Mouse (Mus musculus): ENCODE results near the gene Ganab.
A peak's percentile ranks its signal among the peaks of the same experiment; 100 is the strongest.

Ganab gene

GRCm38 (mm10) chr19:8929224-8930088 lies 31.6 kb downstream of the Ganab start, which contains the start of the genes Rom1 and Eml3:
Gene Rom1, minus strand, starts transcription at chr19:8929356.
Gene Eml3, plus strand, starts transcription at chr19:8929552.
- peak; percentile 67 for DNase-seq (ENCODE audit: low read depth, low spot score)

GRCm38 (mm10) chr19:8930117-8930516 lies 32.2 kb downstream of the Ganab start:
- no peak for DNase-seq (ENCODE audit: low read depth, low spot score)

DNA sequence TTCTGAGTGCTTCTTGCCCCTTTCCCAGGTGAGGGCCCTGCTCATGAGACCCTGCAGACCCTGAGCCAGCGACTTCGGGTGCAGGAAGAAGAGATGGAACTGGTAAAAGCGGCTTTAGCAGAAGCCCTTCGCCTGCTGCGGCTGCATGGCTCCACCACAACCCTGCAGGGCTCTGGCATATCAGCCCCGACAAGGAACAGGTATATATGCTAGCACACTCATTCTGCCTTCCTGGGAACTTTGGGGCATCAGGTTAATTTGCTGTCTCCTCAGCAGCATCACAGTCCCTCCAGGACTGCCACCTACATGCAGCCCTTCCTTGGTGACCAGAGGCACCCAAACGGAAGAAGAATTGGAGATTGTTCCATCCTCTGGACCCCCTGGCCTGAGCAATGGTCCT lies 32.9 kb downstream of the Ganab start:
- DNase-seq (ENCODE audit: low read depth, low spot score), result no peak

- DNase-seq (ENCODE audit: low read depth, low spot score), result no peak
Measured at GRCm38 (mm10) chr19:8936736-8937135, 38.9 kb downstream of the Ganab start.

DNA sequence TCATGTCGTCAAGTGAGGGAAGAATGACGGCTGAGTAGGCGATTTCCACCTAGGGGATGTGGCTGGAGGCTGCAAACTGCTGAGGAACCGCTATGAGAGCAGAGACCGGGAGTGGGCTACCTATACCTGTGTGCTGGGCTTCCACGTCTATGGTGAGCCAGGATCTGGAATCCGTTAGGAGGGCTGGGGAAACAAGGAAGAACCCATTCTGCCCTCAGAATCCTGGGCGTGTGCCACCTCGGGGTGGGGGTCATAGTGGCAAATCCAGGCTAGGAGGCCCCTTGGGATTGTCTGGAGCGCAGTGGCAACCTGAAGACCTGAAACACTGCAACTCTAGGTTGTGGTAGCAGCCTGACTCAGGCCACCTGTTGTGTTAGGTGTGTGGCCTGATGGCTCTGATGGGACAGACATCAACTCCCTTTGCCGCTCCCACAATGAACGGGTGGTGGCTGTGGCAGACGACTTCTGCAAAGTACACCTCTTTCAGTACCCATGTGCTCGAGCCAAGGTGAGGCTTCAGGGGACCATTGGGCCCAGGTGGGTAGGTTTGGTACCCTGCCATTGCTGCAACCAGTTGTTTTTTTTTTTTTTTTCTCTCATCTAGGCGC lies 42.8 kb downstream of the Ganab start:
- no peak for DNase-seq (ENCODE audit: low read depth, low spot score)

GRCm38 (mm10) chr19:8941136-8941514 lies 43.3 kb downstream of the Ganab start:
- DNase-seq (ENCODE audit: low read depth, low spot score), result no peak

DNA sequence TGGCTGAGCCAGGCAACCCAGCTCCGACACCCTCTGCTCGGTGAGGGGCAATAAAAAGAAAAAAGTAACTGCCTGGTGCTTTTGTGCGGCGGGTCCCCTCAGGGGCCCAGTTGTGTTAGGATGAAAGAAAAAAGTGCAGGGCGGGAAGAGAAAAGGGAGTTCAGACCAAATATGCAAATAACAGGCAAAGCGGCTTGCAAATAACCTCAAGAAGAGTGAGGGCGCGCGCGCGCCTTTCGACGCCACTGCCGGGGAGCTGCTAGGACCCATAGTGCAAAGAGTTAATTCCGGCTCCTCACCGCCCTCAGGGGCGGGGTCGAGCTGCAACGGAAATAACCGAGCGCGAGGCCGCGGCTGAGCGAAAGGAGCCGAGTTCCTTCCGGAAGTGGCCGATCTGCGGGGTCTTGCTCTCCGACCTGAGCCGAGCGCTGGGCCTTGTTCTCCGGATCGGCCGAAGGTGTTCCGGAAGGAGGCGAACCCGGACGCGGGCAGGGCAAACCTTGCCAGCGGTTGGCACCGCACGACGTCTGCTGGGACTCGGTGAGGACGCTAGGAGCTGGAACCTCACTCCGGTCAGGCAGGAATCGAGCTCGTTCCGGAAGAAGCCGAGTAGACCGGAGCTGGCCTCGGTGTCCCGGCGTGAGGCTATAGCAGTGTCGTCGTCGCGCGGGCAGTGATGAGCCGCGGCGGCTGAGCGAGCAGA lies 43.8 kb downstream of the Ganab start, which contains the start of gene Mta2:
Mta2 (plus strand) TSS at position 361 of the 703 bp plus-strand sequence.
- peak; percentile 98 for DNase-seq (ENCODE audit: low read depth, low spot score)

DNA sequence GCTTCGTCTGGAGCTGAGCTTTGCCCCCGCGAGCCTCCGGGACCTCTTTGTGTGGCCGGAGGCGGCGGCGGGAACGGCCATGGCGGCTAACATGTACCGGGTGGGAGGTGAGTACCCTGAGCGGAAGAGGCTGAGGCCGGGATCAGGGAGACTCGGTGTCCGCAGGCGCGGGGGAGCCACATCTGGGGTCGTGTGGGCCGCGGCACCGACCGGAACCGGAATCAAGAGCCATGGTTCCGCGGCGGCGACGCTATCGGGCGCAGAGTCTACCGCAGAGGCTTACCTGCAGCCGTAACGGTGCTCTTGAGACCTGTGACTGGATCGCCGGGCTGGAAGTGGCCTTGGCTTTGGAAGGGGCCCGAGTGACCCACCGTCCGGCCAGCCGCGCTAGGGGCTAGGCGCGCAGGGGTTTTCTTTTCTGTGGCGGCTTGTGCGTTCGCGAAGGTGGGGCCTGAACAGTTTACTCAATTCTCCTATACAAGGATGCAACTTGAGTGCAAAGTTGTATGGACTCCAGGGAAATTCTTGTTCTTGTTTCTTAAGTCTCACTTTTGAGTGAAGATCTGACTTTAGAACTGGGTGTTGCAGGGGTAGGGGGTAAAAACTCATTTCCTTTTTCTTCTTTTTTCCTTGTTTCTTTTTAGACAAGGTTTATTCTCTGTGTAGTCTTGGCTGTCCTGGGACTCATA lies 44.5 kb downstream of the Ganab start:
- no peak for DNase-seq (ENCODE audit: low read depth, low spot score)

DNA sequence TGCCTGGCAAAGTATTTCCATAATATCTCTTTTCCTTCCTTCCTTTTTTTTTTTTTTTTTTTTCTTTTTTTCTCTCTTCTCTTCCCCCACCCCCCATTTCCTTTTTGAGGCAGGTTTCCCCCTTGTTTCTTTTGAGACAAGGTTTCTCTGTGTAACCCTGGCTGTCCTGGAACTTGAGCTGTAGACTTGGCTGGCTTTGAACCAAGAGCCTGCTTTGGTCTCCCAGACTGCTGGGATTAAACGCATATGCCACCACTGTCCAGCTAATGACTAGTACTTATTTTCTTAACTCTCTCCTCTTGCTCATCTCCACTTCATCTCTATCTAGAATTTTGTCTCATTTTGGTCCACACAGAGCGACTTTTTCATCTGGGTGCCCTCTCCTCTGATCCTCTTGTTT lies 45.2 kb downstream of the Ganab start:
- no peak for DNase-seq (ENCODE audit: low read depth, low spot score)

DNA sequence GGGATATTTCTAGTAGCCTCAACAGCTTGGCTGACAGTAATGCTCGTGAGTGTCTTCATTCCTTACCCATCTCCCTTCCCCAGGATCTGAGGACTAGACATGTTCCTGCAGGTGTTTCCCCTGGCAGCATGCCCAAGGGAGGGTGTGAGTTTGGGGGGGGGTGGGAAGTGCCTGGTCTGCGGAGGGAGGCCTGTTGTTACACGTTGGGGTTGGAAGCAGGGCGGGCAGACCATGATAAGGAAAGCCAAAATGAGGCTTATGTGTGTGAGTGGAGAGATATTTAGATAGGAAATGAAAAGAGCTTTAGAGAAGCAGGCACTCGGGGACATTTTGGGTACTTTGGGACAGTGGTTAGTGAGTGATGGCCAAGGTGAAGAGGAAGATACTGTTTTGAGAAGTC lies 46.2 kb downstream of the Ganab start:
- no peak for DNase-seq (ENCODE audit: low read depth, low spot score)

DNA sequence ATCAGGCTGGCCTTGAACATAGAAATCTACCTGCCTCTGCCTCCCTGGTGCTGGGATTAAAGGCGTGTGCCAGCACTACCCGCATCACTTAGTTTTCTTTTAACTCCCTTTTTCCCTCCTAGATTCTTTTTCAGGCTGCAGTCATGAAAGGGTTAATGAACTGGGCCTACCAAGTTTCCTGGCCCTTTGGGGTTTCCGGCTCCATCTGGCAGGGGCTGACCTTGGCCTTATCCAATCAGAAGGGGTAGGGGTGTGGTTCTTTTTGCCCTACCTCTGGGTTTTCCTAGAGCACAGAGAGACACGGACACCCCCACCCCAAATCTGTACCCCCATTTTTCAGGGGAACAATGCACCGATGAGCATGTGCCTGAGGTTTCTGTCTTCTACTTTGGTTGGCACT lies 46.9 kb downstream of the Ganab start:
- peak; percentile 84 for DNase-seq (ENCODE audit: low read depth, low spot score)

GRCm38 (mm10) chr19:8945251-8945650 lies 47.4 kb downstream of the Ganab start:
- DNase-seq (ENCODE audit: low read depth, low spot score), result no peak

DNA sequence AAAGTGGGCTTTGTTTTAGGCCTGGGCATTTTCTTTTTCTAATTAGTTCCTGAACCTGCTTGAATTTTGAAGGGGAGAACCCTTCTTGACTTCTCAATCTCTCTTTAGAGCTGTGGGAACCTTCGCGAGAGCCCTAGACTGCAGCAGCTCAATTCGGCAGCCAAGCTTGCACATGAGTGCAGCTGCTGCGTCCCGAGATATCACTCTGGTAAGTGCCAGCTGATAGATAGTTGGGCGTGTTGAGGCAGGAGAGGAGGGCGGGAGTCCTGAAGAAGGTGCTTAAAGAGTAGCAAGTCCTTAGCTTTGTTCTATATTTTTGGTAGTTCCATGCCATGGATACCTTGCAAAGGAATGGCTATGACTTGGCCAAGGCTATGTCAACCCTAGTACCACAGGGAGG lies 49.1 kb downstream of the Ganab start:
- DNase-seq (ENCODE audit: low read depth, low spot score), result no peak

- DNase-seq (ENCODE audit: low read depth, low spot score), result no peak
Measured at GRCm38 (mm10) chr19:8950190-8950589, 52.3 kb downstream of the Ganab start.

- DNase-seq (ENCODE audit: low read depth, low spot score), result no peak
Measured at GRCm38 (mm10) chr19:8952241-8952640, 54.4 kb downstream of the Ganab start.

DNA sequence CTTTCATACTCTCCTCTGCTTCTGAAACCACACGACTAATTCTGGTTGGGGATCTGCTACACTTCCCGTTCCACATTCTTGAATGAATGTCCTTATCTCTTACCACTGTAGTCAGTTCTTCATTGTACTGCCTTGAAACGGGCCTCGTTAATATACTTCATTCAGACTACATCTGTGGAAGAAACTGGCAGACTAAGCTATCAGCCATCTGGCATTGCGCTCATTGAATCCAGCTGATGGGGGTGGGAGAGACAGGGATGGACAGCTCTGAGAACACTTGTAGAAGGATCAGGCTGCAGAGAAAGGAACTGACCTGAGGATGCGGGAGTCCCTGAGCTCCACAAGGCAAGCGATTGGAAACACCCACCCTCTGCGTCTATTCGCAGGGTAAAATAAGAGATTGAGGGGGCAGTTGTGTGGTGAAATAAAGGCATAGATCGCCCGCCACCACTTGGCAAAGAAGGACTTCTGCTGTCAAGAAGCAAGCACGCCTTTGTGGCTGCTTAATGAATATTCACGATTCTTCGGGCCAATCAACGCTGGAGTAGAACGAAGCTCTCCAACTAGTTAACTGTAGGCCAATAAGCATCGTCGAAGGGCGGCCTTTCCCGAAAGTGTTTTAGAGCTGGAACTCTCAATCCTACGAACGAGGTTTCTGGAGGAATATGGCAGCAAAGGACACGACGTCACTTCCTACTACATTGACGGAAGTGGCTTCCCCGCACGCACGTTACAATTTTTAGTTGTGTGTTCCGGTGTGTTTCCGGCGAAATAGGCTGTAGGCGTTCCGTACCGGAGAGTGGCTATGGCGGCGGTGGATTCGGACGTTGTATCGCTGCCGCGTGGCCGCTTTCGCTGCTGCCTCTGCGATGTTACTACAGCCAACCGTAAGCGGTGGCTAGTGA lies 55.5 kb downstream of the Ganab start, which contains the start of gene Tut1:
Tut1 (plus strand) TSS at position 713 of the 905 bp plus-strand sequence.
- peak; percentile 97 for DNase-seq (ENCODE audit: low read depth, low spot score)

- no peak for DNase-seq (ENCODE audit: low read depth, low spot score)
Measured at GRCm38 (mm10) chr19:8954171-8954570, 56.3 kb downstream of the Ganab start.

DNA sequence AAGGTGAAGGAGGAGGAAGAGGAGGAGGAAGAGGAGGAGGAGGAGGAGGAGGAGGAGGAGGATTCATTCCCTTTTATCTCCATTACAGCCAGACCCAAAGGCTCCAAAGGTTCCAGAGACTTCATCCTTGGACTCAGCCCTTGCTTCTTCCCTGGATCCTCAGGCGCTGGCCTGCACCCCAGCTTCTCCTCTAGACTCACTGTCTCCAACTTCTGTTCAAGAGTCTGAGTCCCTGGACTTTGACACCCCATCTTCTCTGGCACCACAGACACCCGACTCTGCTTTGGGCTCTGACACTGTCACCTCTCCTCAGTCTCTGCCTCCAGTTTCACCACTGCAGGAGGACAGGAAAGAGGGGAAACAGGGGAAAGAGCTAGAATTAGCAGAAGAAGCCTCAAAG lies 64.4 kb downstream of the Ganab start:
- no peak for DNase-seq (ENCODE audit: low read depth, low spot score)

GRCm38 (mm10) chr19:8965075-8965474 lies 67.2 kb downstream of the Ganab start:
- no peak for DNase-seq (ENCODE audit: low read depth, low spot score)

GRCm38 (mm10) chr19:8965771-8966170 lies 67.9 kb downstream of the Ganab start:
- no peak for DNase-seq (ENCODE audit: low read depth, low spot score)

DNA sequence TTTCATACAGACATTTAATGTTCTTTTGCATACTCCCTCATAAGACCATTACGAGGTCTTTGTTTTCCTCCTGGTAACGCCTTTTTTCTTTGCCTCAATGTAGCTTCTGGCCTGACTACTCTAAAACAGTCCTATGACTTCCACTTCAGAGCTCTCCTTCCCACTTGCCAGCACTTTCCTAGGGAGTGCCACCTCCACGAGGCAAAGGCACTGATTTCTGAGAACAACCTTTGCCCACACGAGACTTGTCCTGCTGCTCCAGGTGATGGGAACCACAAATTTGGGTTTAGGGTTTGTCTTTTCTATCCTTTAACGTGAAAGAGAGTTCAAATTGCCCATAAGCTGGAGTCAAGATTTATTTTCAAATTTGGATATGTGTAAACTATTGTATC lies 68.3 kb downstream of the Ganab start:
- DNase-seq (ENCODE audit: low read depth, low spot score), result no peak
